Mouse (Mus musculus): Measurements from ENCODE around the gene Lrpprc.

Lrpprc gene

DNA sequence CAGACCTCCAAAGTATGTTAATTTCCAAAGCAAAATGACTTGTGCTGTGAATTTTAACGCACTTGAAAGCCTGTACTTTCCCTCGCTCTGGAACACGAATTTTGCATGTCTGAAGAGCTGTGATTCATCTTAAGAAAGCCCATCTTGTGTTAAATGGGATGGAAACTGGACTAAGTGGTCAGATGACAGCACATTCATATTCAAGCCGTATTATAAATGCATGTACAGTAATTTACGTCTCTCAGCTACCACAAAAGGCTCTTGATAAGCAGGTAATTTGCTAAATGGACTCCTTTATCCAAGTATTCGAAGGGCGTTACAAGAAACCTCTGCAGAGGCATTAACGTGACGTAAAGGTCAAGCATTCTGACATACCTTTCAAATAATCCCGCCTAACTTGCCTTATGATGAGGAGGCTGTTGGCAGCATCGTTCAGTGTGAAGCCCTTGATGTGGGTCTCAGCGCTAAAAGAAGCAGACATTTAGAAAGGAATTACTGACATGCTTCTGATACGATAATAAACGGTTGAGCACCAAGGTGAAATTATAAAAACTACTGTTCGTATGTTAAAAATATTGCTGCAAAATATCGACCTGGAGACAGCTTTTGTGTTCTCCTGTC lies 74.2 kb downstream of the Lrpprc start:
- no peak for DNase-seq (ENCODE audit: low spot score)

- DNase-seq (ENCODE audit: low spot score): no peak
Measured at GRCm38 (mm10) chr17:84714930-84715329, 75.7 kb downstream of the Lrpprc start.

- DNase-seq (ENCODE audit: low spot score): no peak
Measured at GRCm38 (mm10) chr17:84713563-84714164, 76.9 kb downstream of the Lrpprc start.

DNA sequence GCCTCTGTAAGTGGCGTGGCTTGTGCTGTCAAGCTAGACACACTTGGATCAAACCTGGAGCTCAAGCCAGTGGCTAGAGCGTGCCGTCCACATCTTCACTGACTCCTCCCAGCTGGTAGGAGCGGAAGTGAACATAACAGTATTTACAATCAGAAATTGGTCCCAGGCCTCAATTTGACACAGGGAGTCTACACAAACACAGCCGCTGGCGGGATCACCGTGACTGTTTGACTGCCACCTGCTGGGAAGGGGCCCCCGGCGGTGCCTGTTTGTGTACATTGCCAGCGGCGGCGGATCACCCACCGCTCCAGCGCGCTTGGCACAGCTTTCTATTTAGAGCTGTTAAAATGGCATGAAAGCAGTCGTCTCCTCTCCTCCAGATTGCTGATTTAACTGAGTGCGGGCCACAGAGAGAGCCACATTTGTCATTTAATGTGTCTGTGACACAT lies 81.2 kb downstream of the Lrpprc start:
- DNase-seq (ENCODE audit: low spot score): peak; percentile 16

- no peak for DNase-seq (ENCODE audit: low spot score)
Measured at GRCm38 (mm10) chr17:84708818-84709217, 81.8 kb downstream of the Lrpprc start.

DNA sequence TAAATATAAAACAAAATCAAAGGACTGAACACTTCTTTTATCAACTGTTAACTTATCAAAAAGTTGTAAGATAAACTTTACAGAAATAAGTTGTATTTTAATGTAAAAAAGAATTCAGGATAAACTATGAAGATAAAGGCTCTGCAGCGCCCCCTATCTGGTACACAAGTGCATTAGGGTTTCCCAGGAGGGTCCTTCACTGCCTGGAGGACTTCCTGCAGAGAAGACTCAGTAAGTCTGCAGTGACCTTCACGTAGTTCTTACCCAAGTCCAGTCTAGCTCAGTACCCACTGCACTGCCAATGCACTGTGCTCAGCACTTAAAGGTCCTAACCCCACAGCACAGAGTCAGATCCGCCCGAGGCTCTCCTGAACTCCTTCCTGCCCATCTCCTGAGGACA lies 83.2 kb downstream of the Lrpprc start:
- DNase-seq (ENCODE audit: low spot score): no peak

DNA sequence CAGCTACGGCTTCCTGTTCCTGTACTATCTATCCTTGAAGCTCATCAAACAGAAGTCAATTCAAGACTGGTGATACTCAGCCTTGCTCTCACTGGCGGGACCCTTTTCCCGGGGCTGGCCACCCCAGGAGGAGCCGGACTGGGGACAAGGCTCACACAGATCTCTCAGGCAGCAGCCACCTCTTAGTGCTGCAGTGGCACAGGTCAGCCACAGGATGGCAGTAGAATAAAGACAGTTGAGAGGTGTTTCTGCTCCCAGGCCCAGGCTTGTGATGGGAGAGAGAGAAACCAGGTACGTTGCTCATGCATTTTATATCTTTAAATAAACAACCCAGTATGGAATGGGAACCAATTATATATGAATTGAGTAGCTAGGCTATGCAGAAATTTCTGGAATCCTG lies 91.9 kb downstream of the Lrpprc start:
- peak; percentile 60 for DNase-seq (ENCODE audit: low spot score)

- DNase-seq (ENCODE audit: low spot score): no peak
Measured at GRCm38 (mm10) chr17:84696537-84696936, 94.1 kb downstream of the Lrpprc start.

DNA sequence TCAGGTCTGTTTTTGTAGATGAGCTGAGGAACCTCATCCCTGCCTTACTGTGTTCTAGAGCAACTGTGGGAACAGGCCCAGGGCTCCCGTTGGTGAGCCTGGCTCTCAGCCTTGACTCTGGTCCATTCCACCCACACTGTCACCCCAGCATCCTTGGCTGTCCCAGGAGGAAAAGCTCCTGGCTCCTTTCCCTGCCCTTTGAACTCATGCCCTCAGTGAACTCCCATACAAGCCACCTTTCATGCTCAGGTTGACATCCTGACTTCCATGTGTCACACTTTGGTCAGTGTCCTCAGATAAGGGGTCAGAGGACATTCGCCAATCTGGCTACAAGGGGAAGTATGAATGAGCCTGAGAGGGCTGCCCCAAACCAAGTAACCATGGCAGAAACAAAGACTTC lies 96.8 kb downstream of the Lrpprc start:
- no peak for DNase-seq (ENCODE audit: low spot score)

DNA sequence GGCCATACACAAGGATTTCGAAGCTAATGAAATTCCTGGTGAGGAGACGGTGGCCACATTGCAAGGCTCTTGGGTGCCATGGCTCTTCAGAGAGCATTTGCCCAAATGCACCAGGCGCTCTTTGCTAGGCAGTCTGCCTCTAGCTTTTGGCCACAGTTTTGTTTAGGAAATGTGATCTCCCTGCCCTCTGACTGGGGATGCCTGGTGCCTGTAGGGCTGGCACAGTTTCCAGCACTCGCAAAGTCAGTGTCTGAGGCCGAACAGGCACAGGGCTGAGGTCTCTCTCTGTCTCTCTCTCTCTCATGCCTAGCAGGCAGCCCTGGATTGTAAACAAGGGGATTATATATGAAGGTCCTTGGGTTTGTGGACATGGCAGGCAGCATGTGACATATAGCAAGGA lies 100.5 kb downstream of the Lrpprc start:
- DNase-seq (ENCODE audit: low spot score): no peak

DNA sequence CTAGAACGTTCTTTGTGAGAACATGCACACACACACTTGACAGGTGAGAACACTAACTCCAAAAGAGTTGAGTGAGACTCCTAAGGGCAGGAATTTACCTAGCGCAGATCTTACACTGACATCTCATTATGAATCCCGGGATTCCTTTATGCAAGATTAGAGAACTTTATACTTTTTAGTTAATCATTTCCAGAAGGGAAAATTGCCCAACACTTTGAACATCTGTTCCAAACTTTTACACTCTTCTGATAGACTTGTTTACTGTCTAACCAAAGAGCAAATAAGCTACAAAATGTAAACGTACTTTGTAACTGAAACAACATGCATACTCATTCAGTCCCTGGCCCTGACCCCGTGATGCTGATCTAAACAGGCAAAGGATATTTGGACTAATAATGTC lies 101.3 kb downstream of the Lrpprc start:
- no peak for DNase-seq (ENCODE audit: low spot score)

- DNase-seq (ENCODE audit: low spot score): no peak
Measured at GRCm38 (mm10) chr17:84688834-84689233, 101.8 kb downstream of the Lrpprc start.

- no peak for DNase-seq (ENCODE audit: low spot score)
Measured at GRCm38 (mm10) chr17:84687994-84688393, 102.6 kb downstream of the Lrpprc start.

GRCm38 (mm10) chr17:84685286-84685685 lies 105.3 kb downstream of the Lrpprc start:
- DNase-seq (ENCODE audit: low spot score): no peak

GRCm38 (mm10) chr17:84684284-84684683 lies 106.3 kb downstream of the Lrpprc start:
- DNase-seq (ENCODE audit: low spot score): no peak

- DNase-seq (ENCODE audit: low spot score): no peak
Measured at GRCm38 (mm10) chr17:84682734-84683717, 107.6 kb downstream of the Lrpprc start, which contains the start of gene Abcg5. Gene Abcg5, minus strand, starts transcription at chr17:84683011.

GRCm38 (mm10) chr17:84681670-84682069 lies 108.9 kb downstream of the Lrpprc start:
- DNase-seq (ENCODE audit: low spot score): no peak

DNA sequence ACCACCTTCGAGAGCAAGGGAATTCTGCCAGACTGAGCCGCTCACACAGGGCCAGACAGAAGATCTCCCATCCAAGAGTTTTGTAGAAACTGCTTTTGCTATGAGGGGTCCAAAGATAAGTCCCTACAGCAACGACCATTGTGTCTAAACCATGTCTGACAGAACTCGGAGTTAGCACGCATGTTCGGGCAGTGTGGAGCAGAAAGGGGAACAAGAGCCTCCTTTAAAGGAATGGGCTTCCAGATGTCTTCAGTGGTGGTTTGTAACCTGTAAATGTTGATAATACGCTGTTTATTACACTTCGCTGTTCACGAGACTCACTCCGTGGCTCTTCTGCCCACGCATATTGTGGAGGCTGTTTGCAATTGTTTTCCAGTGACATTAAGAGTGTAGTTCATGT lies 113.0 kb downstream of the Lrpprc start:
- DNase-seq (ENCODE audit: low spot score): no peak

DNA sequence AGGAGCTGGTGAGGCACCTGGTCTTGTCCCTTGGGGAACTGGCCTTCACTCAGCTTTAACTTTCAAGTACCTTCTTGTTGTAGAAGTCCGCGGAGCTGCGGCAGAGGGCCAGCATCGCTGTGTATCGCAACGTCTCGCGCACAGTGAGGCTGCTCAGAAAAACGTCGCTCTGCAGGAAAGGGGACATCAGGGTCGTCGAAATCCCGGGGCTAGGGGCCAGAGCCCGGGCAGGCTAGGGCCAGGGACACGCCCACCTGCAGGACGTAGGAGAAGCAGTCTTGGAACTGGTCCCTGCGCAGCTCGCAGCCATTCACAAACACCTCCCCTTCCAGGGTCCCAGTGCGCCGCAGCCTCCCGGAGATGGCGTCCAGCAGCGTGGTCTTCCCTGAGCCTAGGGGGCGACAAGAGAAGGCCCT lies 114.6 kb downstream of the Lrpprc start, which contains the start of gene Abcg8:
TSS of gene Abcg8 (plus strand) at position 352 of the 416 bp plus-strand sequence.
- DNase-seq (ENCODE audit: low spot score): no peak

- DNase-seq (ENCODE audit: low spot score): no peak
Measured at GRCm38 (mm10) chr17:84675204-84675603, 115.4 kb downstream of the Lrpprc start.

DNA sequence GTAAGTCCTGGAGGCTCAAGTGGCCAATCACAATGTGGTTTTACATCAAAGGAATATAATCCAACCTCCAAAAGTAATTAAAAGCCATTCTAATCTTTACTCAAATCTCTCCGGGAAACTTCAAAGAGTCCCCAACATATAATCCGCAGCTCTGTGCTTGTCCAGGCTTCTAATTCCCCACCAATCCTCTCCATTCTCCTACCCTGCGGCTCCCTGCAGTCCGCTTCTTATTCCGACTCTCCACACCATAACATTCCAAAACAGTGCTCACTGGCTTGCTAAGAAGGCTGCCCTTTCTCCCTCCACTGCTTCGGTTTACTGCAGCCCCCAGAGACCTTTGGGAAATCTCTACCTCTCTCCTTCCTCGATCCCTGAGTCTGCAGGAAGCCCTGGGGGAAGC lies 116.5 kb downstream of the Lrpprc start:
- no peak for DNase-seq (ENCODE audit: low spot score)

Measured in lung, postnatal 25 days (tissue).